Mouse (Mus musculus): ENCODE results near the gene Vhl.
A peak's percentile ranks its signal among the peaks of the same experiment; 100 is the strongest.

Vhl gene

DNA sequence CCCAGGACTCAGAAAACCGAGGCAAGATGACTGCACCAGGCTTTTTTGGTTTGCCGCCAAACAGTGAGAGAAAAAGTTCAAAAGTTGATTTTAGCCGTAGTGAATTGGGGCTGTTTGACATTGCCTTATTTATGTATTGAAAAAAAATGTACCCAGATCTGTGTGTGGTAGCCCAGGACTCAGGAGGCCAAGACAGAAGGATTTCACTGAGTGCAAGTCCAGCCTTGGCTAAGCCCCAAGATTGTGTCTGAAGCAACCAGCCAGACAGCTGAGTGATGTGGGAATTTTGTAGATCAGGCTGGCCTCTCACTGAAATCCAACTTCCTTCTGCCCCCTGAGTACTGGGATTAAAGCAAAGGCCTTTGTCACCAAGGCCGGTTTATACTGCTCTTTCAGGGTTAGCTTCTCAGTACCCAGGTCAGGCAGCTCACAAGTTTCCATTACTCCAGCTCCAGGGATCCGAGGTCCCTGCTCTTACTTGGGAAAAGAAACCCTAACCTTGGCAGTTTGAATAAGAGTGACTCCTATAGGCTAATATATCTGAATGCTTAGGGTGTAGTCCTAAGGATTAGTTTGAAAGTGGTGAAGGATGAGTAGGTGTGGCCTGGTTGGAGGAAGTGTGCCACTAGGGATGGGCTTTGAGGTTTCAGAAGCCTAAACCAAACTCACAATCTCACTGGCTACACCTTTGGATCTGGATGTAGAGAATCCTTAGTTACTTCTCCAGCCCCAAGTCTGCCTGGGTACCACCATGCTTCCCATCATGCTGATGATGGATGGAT is 1.4 kb downstream of the Vhl start:
- no peak for DNase-seq (ENCODE audit: low spot score in 2 of 2)

DNA sequence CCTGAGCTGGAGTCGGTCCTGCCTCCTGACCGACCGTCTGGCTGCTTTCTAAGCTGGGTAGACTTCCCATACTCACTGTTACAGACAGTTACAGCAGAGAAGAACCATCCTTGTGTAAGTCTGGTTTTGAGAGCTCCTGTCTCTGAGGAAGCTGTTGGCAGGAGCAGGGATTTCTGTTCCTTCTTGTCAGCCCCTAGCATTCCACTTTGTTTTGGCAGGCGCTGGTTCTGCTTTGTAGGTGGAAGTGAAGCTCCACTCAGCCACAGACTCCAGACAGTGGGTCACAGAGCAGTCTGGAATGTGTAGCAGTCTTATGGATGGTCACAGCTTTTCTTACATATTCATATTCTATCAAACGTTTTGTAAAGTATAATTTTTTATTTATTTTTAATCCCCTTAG is 6.6 kb downstream of the Vhl start:
- DNase-seq (ENCODE audit: low spot score in 2 of 2), result no peak

DNA sequence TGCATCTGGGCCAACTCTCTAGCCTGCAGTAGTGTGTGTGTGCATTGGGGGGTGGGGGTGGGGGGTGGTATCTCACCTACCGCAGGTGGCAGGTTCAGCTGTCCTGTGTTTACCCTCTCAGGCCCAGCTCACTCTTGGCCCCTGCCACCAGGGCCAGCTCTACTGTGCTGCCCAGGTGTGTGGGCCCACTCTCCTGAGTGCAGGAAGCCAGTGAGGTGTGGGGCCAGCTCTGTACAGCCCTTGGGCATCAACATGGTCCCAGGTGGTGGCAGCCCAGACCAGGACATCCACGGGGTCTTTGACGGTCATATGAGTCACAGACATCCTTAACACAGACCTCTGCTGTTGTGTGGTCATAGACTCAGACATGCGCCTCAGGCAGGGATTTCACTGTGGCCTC is 9.1 kb downstream of the Vhl start:
- no peak for DNase-seq (ENCODE audit: low spot score in 2 of 2)

DNA sequence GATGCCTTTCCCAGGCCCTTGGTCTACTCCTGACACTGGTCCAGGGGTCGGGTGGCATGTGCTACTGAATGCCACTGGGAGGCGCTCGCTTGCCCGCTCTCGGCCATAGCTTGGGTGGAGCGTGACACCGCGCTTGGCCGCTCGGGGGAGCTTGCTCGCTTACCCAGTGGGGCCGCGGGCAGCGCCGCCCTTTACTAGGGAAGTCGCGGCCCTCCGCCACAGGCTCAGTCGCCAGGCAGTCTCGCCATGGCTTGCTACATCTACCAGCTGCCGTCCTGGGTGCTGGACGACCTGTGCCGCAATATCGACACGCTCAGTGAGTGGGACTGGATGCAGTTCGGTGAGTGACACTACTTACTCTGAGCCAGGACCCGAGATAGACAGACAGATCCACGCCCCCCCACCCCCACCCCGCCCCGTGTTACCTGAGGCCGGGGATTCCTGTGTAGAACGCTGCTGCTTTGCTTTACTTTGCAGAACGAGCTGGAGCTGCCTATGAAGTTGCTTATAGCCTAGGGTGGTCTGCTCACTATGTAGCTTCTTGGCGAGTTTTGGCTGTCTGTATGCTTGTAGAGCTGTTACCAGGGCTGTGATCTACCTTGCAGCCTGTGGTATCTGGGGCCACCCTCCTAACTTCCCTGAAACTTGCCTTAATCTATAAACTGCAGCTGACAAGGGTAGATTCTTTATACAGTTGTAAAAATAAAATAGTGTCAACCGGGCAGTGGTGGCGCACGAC is 14.7 kb downstream of the Vhl start, which contains the start of gene Irak2:
Irak2 (plus strand) TSS at position 166 of the 739 bp plus-strand sequence.
- peak; percentile 90 to 96 for DNase-seq (ENCODE audit: low spot score in 2 of 2)

DNA sequence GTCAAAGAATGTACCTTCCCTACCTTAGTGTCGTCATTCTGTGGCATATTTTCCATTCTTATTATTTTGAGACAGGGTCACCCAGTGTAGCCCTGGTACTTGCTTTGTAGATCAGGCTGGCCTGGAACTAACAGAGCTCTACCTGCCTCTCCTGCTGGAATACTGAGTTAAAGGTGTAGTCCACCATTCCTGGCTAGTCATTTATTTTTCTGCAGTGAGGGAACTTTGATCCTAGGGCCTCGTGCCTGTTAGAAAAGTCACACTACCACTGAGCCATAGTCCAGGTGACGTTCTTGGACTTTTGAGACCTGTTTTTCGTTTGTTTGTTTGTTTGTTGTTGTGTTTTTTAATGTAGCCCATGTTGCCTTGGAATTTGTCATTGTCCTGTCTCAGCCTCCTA is 15.4 kb downstream of the Vhl start:
- DNase-seq (ENCODE audit: low spot score in 2 of 2), result no peak

DNA sequence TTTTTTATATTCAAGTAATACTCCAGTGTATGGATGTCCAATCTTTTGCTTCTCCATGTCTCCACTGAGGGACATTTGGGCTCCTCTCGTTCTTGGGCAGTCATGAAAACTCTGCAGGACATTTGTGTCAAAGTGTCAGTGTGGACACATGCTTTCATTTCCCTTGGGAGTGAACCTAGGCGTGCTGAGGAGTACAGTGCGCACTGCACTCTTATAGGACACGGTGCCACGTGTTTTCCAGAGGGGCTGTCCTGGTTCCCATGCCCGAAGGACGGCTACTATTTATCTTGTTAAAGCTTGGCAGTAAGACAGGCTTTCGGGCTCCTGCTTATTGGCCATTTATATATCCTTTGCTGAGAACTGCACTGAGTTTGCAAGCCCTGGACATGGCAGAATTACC is 18.8 kb downstream of the Vhl start:
- no peak for DNase-seq (ENCODE audit: low spot score in 2 of 2)

DNA sequence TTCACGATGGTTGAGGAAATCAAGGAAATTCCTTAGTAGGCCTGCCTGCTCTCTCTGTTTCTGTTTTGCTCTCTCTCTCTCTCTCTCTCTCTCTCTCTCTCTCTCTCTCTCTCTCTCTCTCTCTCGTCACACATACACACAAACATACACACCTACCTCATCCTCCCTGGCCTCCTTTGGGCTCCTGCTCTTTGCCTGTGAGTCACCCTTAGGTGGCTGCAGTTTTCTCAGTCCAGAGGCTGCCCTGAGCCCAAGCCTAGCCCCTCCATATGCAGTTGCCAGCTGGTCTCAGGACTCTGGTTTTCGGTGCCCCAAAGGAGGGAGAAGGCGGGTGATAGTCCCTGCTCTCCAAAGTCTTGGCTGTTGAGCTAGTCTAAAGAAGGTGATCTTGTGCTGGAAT is 19.3 kb downstream of the Vhl start:
- no peak for DNase-seq (ENCODE audit: low spot score in 2 of 2)

DNA sequence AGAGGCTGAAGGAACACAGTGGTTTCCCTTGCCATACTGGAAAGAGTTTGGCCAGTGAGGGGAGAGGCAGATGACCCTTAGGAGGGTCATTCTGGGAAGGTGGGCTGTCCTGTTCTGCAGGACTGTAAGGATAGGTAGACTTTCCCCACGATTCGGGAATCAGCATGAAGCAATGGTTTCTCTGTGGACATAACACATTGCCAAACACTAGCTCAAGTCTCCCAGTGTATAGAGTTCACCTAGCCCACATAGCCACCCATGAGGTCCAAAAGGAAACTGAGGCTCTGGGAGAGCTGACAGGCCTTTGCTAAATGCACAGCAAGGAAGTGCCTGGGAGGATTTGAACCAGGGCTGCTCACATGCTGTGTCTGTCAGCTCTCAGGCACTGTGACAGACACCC is 20.2 kb downstream of the Vhl start:
- DNase-seq (ENCODE audit: low spot score in 2 of 2), result no peak

DNA sequence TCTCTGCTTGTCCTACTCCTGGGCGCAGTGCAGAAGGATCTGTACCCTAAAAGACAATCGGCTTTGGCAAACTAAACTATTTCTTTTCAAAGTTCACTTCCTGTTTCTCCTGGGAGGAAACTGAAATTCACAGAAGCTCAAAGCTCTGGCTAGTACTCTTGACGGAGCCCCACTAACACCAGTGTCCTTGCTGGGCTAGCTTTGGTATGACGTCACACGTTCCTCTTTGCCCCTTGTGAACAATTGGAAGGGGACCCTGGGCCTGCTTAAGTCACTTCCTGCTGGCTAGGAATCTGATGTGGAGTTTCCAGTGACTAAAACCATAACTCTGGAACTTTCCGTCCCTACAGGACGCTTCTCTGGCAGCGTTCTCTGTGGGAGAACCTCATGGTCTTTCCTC is 21.0 kb downstream of the Vhl start:
- no peak for DNase-seq (ENCODE audit: low spot score in 2 of 2)

DNA sequence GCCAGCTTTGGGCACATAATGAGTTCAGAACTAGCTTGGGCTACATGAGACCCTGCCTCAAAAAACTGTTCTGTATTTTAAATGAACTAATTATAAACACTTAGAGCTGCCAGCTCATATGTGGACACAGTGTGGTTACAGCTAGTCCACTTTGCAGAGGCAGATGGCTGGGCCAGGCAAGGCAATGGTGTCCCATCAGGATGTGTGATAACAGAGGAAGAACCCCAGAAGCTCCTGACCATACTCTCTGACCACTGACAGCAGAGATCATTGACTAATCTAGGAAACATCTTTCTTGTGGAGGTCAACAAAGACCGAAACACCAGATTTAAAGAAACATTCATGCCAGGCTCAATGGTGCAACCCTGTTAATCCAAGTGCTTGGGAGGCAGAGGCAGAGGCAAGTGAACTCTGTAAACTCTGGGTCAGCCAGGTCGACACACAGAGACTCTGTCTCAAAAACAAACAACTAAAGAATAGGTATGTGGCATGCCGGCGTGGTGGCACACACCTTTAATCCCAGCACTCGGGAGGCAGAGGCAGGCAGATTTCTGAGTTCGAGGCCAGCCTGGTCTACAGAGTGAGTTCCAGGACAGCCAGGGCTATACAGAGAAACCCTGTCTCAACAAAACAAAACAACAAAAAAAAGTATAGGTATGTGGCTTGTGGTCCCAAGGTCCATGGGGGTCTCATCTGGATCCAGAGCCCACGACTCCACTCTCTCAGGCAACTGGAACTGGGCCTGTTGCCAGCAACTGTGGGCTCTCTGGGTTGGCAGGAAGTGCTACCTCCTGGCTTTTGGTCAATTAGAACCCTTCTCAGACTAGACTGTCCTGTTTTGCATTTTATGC is 25.8 kb downstream of the Vhl start:
- no peak for DNase-seq (ENCODE audit: low spot score in 2 of 2)

DNA sequence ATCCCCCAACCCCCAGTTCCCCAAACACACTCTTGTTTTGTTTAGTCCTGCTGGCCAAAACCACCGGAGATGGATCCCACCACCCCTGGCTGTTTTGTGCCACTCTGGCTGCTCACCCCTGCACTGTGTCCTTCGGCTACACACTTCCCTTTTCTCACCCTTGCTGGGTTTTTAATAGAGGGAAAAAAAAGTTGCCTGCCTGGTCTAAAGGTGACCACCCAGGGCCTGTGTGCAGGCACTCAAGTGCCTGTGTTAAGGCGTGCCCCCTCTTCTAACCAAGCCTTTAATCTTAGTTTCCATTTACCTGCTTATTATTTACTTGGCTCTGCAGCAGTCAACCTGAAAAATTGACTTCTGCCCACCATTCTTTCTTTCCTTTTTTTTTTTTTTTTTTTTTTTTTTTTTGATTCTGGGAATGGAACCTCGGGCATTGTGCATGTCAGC is 26.5 kb downstream of the Vhl start:
- DNase-seq (ENCODE audit: low spot score in 2 of 2), result no peak

DNA sequence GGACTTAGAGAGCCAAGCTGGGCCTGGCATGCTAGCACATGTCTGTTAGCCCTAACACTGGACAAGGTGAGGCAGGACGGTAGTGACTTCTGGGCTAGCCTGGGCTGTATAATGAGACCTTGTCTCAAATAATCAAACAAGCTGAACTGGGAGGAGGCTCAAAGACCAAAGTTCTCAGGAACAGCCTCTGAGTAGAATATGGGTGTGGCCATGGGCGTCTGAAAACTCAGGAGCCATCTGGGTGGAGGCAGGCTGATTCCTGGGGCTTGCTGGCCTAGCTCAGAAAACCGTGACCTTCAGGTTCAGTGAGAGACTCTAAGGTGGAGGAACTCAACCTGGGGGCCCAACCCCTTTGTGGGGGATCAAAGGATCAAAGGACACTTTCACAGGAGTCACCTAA is 27.9 kb downstream of the Vhl start:
- DNase-seq (ENCODE audit: low spot score in 2 of 2), result no peak

DNA sequence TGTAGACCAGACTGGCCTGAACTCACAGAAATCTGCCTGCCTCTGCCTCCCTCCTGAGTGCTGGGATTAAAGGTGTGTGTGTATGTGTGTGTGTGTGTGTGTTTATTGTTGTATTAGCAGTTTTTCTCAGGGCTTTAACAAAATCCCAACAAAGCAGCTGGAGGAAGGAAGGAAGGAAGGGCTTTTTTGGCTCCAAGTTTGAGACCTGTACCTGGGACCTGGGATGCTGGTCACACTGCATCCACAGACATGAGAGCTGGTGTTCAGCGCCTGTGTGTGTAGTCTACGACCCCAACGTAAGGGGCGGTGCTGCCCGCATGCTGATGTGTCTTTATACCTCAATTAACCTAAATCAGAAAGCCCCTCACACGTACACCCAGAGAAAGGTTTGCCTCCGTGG is 29.8 kb downstream of the Vhl start:
- no peak for DNase-seq (ENCODE audit: low spot score in 2 of 2)

DNA sequence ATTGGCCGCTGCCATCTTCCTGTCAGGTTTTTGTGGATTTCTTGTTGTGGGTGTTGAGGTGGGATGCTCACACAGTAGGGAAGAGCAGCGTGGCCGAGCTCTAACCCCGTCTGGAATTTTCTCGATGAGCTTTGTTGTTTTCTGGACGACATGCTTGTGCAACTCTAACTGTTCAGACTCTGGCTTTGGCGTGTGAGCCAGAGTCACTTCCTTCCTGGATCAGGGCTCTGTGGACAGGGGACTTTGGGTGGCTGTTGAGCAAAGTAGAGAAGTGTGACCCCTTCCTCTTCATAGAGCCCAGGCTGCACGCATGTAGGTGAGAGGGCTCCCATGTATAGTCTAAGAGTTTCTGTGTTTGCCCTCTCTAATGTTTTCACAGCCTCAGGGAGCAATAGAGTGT is 30.3 kb downstream of the Vhl start:
- no peak for DNase-seq (ENCODE audit: low spot score in 2 of 2)

DNA sequence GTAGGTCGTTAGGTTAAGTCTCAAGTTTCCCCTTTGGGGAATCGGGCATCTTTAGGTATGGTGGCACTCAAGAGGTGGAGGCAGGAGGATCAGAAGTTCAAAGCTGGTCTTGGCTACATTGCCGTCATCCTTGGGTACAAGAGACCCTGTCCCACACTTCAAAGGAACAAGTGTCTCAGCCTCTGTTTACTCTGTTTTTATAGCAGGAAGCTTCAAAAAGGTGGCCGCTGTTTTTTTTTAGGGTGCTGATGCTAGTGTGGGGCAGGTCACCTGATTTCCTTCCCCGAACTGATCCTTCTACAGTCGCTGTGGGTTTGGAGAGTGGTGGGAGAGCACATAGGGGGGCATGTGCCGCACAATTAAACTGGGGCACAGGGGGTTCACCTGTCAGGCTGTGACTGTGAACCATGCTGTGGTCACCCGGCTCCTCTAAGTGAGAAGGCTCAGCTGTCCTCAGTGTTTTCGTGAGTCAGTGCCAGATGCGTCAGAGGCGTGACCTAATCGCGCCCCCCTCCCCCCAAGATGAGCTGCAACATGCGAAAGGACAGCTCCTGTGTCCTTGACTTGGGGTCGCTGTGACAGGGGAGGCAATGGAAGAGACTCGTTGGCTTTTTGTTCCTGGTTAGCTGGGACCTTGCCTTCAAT is 31.1 kb downstream of the Vhl start:
- no peak for DNase-seq (ENCODE audit: low spot score in 2 of 2)

DNA sequence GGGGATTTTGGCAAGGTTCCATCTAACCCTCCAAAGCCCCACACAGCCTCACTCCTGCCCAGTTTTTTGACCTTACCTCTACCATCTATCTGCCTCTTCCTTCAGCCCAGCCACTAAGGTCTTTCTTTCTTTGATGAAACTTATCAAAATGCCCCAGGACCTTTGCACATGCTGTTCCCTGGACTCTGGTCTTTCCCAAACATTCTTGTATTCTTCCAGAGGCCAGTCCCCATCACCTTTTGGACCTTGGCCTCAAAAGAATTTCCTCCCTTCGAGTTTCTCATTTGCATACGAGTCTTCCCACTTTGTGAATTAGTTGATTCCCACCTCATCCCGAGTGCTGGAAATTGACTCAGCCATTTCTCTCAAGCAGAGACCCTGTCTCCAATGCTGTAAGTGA is 31.7 kb downstream of the Vhl start:
- no peak for DNase-seq (ENCODE audit: low spot score in 2 of 2)

DNA sequence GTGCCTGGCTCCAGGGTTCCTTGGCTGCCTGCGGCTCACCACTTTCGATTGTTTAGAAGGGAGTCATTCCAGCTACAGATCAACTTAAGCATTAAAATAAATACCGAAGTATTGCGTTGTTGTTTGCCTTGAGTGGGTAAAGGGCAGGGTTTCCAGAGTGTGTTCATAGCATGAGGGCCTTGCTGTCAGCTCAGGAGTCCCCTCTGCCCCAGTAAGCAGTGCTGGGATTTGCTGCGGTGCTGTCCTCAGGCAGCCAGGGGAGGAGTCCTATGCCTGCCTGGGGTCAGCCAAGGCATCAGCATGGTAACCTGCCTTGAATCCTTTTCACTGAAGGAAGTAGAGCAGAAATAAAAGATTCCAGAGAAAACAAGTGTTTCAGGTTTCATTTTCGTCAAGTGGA is 33.1 kb downstream of the Vhl start:
- DNase-seq (ENCODE audit: low spot score in 2 of 2), result no peak

DNA sequence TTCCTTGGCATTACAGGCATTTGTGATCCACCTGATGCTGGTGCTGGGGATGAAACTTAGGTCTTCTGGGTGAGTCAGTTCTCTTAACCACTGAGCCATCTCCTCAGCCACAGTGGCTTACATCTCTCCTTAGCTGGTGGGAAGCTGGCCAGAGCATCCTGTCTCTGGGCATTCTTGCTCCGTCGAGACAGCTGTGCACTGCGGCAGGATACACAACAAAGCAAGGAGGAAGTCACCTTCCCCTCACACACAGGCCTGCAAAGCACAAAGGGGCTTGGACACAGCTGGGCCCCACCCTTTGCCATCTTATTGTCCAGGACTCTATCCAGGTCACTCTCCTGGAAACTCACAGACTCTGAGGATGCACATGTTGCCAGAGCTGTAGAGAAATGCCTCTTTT is 34.5 kb downstream of the Vhl start:
- DNase-seq (ENCODE audit: low spot score in 2 of 2), result no peak

DNA sequence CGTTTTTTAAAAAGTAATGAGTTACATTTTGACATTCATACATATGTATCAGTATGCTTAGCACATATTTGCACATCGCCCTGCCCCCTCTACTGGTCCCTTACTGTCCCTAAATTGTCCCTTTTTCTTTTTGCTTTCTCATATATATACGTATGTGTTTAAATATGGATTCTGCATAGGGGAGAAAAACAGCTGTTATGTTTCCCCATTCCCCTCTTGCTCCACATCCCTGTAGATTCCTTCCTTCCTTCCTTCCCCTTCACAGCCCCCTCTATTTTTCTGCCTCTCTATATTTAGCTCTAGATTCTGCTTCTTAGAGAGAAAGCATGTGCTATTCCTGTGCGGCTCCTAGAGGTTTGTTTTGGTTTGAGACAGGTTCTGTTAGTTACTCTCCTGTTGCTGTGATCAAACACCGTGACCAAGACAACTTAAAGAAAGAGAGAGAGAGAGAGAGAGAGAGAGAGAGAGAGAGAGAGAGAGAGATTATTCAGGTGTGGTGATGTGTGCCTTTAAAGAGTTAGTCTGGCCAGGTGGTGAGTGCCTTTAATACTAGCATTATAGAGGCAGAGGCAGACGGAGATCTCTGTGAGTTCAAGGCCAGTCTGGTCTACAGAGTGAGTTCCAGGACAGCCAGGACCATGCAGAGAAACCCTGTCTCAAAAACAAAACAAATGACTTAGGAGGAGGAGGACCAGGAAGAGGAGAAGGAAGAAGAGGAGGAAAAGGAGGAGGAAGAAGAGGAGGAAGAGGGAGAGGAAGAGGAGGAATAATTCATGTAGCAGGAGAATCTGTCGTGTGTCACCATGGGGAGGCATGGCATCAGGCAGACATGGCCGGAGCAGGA is 36.1 kb downstream of the Vhl start:
- DNase-seq (ENCODE audit: low spot score in 2 of 2), result no peak

DNA sequence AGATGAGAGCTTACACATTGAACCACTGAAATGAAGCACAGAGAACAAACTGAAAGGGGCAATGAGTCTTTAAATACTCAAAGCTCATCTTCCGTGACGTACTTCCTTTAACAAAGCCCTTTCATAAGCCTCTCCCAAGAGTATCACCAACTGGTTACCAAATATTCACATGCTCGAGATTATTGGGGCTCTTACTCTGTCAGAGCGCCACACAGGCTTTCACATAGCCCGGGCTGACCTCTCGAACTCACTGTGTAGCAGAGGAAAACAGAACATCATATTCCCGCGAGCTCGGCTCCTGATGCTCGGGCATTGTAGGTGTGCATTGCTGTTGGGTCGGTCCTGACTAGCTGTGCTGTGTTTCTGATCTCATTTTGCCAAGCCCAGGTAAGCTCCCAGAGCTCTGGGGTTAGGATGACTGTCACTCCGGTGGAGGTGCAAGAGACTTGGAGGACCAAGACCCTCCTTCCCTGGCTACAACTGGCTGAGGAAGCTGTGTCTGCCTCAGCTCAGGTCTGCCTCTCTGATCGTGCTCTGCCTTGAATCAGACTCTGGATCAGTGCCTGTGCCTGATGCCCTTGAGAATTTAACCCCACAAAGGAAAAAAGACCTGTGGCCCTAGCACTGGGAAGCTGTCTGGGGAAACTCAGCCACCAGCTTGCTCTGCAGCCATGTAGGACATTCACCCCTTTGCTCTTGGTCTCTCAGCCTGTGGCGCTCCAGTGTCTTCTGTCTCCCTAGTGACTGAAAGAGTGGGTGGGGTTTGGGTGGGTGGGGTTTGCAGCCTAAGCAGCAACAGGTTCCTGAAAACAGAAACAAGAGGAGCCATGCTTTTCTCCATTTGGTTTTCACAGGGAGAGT is 37.0 kb downstream of the Vhl start:
- peak in 1 of 2 experiments; percentile 43 for DNase-seq (ENCODE audit: low spot score in 2 of 2)

All from spleen, postnatal 10 days (tissue).